Mouse (Mus musculus) layer of hippocampus, adult 9-11 months (tissue): Measurements from ENCODE around the gene Krtap5-3.
A peak's percentile ranks its signal among the peaks of the same experiment; 100 is the strongest.
"Not testable (repeated sequence)": the region's sequence is repeated elsewhere in the genome, so short reads cannot be mapped to it uniquely, and the experiment has no call there.

Experiments used
- DNase-seq: peaks from one replicate; pipeline ENCODE4 v3.0.0; 2022

Gene Krtap5-3

DNA sequence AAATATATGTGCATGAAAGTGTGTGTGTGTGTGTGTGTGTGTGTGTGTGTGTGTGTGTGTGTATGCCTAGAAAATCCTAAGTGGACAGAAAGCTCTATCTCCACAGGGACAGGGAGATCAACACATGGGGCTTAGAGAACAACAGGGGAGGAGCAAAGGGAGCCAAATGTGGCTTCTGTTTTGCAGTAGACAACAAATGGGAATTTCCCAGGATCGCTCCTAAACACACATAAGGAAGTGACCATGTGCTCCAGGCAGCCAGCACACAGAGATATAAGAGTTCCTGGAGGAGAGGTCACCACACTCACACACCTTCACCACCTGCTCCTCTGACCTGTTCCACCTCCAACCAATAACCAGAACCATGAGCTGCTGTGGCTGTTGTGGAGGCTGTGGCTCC is at the start of gene Krtap5-3:
Krtap5-3 (plus strand) TSS at position 301 of the 400 bp plus-strand sequence.
- DNase-seq, result no peak

DNA sequence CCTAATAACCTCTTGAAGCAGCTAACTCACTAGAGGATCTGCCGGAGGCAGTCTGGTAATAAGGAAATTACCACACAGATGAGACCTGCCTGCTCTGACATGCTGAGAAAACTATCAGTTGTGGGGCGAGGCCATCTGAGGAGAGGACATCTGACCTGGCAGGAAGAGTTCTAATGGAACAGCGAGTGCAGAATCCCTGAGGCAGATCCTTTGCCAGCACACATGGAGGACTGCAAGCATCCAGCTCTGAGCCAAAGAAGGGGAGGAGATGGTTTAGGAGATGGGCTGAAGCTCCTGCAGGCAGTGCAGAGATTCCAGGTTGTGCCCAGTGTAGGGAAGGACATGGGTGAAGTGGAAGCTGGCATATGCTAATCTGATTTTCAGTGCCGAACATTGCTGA is 49.0 kb upstream of the Krtap5-3 start:
- DNase-seq, result no peak

DNA sequence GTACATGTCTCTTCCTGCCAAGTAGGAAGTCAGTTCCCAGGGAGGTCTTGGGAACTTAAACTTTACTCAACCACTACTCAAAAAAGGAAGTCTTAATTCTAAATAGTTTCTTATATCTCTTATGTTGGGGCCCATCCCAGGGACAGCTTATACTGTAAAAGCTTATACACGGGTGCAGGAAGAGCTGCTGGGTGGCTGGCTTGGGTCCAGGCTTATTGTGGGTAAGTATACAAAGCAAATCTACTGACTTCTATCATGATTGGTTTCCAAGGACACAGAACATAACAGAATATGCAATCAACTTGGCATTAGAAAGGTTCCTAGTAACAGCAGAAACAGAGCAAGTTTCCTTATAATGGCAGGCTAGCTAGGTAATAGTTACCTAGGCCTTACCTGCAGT is 45.9 kb upstream of the Krtap5-3 start:
- DNase-seq, result no peak

DNA sequence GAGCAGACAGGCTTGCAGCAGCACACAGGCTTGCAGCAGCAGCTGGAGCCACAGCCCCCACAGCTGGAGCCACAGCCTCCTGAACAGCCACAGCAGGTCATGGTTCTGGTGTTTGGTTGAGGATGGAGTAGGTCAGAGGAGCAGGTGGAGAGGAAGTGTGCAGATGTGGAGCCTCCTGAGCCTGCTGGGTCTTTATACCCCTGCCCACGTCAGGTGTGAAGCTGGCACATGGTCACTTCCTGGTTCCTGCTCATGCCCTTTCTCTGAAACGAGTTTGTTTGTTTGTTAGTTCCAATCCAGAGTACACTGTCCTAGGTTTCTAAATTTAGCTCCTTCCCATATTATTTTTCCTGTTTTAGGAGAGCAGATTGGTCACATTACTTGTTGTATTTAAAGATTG is 44.2 kb upstream of the Krtap5-3 start, which contains the start of gene Gm29735:
Gm29735 (minus strand) TSS at position 101 of the 400 bp plus-strand sequence.
- DNase-seq, result not testable (repeated sequence)

DNA sequence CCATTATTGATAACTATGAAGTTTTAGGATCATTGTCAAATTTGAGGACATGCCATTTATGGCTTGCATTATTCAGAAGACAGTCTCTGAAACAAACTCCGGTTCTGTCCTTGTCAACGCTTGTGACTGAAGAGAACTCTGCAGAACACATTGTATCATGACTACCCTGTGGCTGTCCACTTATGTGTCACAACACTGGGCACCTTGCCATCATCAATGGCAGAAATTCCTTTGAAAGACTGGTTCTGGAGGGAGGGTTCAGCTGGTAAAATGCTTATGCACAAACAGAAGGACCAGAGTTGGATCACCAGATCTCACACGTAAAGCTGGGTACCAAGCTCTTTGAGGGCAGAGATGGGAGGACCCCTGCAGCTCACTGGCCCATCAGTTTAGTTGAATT is 41.8 kb upstream of the Krtap5-3 start:
- no peak for DNase-seq

DNA sequence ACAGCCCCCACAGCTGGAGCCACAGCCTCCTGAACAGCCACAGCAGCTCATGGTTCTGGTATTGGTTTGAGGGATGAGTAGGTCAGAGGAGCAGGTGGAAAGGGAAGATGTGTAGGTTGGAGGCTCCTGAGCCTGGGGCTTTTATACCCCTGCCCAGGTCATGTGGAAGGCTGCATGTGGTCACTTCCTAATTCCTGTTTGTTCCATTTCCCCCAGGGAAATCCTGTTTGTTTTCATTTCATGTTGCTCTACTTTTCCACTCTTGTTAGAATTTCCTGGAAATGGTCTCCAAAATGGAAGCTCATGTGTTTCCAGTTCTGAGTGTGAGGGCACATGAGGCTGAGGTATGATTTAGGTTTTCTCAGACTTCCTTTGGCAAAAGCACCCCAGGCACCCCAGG is 35.5 kb upstream of the Krtap5-3 start, which contains the start of gene Gm4553:
Gm4553 (minus strand) TSS at position 101 of the 400 bp plus-strand sequence.
- not testable (repeated sequence) for DNase-seq

DNA sequence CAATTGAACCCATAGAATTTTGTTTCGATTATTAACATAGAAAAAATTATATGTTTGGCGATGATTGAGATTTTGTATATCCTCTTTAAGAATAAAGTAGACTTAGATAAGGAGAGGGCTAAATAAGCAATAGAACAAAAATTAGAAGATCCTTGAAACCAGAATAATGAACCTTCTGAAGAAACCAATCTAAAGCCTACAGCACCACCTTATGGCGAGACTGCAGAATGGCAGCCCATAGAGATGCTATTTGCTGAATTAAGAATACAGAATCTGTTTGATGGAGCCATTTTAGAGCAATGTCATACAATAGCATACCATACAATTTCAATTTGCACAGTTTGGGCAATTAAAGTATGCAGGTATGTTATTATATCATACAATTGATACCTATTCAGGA is 31.3 kb upstream of the Krtap5-3 start:
- DNase-seq, result no peak

DNA sequence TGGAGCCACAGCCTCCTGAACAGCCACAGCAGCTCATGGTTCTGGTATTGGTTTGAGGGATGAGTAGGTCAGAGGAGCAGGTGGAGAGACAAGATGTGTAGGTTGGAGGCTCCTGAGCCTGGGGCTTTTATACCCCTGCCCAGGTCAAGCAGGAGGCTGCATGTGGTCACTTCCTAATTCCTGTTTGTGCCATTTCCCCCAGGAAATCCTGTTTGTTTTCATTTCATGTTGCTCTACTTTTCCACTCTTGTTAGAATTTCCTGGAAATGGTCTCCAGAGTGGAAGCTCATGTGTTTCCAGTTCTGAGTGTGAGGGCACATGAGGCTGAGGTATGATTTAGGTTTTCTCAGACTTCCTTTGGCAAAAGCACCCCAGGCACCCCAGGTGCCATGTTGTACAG is 25.3 kb upstream of the Krtap5-3 start, which contains the start of gene Krtap5-2:
Krtap5-2 (minus strand) TSS at position 101 of the 400 bp plus-strand sequence.
- DNase-seq, result not testable (repeated sequence)

DNA sequence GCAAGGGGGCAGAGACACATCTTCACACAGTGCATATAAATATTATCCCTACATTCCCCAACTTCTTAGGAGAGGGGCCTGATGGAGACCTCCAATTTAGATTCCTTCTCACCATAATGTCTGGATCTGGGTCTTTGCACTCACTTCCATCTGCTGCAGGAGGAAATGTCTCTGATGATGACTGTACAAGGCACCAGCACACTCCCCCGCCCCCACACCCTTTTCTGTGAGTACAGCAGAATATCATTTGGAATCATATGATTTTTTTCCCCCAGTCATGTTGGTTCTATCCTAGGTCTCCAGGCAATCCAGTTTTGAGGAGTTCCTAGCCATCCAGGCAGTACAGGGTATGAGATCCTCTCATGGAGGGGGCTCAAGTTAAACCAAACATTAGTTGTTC is 22.5 kb upstream of the Krtap5-3 start:
- peak; percentile 22 for DNase-seq

DNA sequence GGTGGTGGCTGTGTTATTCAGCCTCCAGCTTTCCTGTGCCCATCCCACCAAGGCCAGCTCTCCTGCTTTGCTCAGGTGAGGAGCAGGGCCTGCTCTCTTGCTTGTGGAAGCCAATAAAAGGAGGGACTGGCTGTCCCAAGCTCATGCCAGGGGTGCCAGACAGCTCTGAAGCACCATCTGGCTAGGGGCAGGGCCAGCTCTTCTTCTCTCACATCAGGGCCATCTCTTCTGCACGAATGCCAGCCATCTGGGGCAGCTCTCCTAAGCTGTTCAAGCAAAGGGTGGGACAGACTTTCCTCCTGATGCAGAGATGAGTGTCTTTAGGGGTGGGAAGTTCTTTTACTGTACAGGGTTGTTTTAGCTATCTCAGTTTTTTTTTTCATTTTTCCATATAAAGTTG is 20.1 kb upstream of the Krtap5-3 start:
- no peak for DNase-seq

DNA sequence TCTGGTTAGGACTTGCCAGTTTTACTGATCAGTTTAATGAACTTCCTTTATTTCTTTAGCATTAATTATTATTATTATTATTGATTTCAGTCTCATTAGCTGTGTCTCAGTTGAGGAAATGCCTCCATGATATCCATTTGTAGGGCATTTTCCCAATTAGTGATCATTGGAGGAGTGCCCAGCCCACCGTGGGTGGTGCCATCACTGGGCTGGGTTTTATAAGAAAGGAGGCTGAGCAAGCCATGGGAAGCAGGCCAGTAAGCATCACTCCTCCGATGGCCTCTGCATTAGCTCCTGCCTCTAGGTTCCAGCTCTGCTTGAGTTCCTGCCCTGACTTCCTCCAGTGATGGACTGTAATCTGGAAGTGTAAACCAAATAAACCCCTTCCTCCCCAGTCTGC is 13.0 kb upstream of the Krtap5-3 start:
- no peak for DNase-seq

DNA sequence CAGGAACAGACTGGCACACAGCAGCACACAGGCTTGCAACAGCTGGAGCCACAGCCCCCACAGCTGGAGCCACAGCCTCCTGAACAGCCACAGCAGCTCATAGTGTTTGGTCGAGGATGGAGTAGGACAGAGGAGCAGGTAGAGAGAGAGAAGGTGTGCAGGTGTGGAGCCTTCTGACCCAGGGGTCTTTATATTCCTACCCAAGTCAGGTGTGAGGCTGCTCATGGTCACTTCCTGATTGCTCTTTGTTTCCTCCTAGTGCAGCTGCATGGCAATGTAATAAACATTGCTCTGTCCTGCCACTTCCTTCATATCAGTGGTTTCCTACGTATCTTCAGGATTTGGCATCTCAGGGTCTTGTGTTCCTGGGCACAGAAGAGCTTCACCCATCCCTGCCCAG is 10.9 kb upstream of the Krtap5-3 start, which contains the start of gene Gm10153:
Gm10153 (minus strand) TSS at position 101 of the 400 bp plus-strand sequence.
- DNase-seq, result no peak

DNA sequence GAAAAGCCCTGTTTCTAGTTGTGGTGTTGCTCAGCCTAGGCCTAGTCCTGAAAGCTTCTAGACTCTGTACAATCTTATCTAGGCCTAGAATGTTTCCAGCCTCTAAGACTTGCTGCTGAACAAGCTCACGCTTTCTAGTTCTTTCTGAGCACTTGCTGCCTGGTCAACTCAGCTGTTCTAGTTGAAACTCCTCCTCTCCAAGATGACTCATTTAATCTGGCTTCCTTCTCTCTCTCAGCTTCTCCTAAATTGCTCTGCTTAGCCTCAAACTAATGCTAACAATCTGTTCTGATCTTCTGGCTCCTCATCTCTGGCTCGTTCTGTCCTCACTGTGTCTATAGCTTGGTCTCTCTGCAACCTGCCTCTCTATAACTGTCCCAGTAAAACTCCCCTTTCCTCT is 2.4 kb upstream of the Krtap5-3 start:
- peak; percentile 2 for DNase-seq

DNA sequence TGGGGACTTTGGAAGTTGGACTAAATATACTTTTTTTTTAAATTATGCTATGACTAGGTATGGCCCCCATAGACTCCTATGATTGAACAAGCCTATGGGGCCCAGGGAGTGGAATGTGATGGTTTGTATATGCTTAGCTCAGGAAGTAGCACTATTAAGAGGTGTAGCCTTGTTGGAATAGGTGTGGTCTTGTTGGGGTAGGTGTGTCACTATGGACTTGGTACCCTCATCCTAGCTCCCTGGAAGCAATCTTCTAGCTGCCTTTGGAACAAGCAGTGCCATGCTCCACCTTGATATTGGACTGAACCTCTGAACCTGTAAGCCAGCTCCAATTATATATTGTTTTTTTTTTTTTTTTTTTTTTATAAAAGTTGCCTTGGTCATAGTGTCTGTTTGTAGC is 4.3 kb downstream of the Krtap5-3 start:
- no peak for DNase-seq

DNA sequence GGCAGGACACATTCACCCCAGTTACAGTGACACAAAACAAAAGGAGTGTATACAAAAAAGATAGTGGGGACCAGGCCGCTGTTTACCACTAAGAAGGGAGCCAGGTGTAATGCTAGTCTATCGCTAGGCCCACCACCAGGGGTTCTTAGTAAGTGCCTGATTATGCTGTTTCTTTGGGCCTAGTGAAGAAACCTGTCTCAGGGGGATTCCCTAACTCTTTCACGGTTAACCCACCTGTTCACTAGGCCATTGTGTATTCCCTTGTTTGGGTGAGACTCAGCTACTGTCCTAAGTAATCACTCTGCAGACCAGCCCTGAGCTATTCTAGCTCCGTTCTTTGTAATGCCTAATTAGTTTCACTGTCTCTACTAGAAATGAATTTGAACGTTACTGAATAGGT is 5.7 kb downstream of the Krtap5-3 start:
- DNase-seq, result not testable (repeated sequence)

DNA sequence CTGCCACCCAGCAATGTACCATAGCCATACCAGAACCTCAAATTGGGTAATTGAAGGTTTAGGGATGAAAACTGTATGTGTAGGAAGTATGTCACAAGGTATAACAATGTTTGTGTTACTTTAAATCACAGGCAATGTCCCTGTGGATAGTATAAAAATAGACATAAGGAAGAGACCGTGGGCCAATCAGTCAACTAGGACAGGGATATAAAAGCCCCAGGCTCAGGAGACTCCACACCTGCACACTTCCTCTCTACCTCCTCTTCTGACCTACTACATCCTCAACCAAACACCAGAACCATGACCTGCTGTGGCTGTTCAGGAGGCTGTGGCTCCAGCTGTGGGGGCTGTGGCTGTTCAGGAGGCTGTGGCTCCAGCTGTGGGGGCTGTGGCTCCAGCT is 10.4 kb downstream of the Krtap5-3 start, which contains the start of gene Gm7579:
Gm7579 (plus strand) TSS at position 301 of the 400 bp plus-strand sequence.
- no peak for DNase-seq

DNA sequence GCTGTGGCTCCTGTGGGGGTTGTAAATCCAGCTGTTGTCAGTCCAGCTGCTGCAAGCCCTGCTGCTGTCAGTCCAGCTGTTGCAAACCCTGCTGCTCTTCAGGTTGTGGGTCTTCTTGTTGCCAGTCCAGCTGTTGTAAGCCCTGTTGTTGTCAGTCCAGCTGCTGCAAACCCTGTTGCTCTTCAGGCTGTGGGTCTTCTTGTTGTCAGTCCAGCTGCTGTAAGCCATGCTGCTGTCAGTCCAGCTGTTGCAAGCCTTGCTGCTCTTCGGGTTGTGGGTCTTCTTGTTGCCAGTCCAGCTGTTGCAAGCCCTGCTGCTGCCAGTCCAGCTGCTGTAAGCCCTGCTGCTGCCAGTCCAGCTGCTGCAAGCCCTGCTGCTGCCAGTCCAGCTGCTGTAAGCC is 11.0 kb downstream of the Krtap5-3 start:
- not testable (repeated sequence) for DNase-seq

DNA sequence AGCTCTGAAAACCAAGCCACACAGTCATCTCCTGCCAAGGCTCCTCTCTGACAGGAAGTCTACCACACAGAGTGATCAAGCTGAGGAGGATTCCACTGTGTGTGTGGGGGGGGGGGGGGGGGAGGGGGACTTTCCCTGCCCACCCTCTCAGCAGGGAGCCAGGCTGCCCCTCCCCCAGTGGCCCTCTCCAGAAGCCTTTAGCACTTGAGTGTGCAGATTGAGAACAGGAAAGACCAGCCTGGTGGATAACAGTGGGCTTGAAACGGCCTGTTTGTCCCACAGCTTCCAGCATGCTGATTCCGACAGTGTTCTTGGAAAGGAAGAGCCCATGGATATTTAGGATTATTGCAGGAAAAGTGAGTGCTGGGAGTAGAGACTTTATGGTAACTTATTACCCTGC is 23.4 kb downstream of the Krtap5-3 start:
- DNase-seq, result no peak

DNA sequence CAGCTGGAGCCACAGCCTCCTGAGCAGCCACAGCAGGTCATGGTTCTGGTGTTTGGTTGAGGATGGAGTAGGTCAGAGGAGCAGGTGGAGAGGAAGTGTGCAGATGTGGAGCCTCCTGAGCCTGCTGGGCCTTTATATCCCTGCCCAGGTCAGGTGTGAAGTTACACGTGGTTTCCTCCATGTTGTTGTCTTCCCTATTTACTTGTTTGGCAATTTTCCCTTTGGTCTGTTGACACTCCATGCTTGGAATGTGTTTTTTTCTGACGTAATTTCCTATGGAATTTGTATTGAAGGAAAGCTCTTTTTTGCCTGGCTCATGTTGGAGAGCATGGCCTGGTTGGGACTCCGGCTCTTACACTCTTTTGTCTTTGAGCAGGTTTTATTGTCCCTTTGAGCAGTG is 28.7 kb downstream of the Krtap5-3 start, which contains the start of gene Krtap5-5:
Krtap5-5 (minus strand) TSS at position 101 of the 400 bp plus-strand sequence.
- not testable (repeated sequence) for DNase-seq

DNA sequence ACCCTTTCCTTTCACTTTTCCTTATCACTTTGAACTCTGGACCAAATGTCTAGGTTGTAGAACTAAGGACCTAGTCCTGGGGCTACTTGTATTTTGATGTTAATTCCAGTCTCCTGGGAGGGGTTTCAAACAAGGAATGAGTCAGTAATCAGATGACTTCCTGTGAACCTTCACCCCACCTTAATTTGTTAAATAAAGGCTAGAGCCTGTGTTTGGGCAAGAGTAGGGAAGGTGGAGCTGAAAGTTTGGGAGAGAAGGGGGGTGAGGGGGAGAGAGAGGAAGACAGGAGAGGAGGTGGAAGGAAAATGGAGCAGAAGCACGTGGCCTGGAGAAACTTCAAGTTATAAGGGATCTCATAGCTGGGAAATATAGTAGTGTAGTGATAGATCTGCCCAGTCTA is 30.4 kb downstream of the Krtap5-3 start:
- DNase-seq, result no peak

DNA sequence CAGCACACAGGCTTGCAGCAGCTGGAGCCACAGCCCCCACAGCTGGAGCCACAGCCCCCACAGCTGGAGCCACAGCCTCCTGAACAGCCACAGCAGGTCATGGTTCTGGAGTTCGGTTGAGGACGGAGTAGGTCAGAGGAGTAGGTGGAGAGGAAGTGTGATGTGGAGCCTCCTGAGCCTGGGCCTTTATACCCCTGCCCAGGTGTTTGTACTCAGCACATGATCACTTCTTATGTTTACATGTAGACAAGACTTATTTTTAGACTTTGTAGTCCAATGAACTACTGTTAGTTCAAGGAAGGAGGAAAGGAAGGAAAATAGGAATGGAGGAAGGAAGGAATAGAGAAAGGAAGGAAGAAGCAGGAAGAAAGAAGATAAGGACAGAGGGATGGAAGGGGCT is 39.8 kb downstream of the Krtap5-3 start, which contains the start of gene Gm40460:
Gm40460 (minus strand) TSS at position 101 of the 400 bp plus-strand sequence.
- DNase-seq, result no peak

DNA sequence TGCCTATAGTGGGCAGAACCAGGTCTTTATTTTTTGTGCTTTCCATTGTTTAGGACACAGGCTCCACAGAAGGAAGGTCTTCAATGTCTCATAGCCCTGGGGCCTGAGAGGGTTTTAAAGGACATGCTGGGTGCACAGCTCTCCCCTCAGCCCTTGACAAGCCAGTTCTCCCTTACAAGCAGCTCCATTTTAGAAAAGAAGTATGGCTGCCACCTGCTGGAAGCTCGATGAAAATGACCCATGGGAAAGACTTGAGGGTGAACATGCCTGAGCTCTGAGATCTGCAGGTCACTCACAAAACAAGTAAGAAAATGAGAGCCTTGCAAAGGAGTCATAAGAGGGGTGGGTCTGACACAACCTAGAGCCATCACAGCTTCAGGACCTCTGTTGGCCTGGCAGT is 48.7 kb downstream of the Krtap5-3 start:
- peak; percentile 13 for DNase-seq
